Mouse (Mus musculus): ENCODE results near the gene Shisal1. TPM values are rescaled to one million over a fixed set of nuclear protein-coding genes. Genes with fewer than 3 reads are reported as not detected.

Gene Shisal1
- total RNA-seq, 2 experiments from 2014 or later: 0.43 to 0.74 TPM

Other genes with a start within 250 kb of the Shisal1 start
- gene Parvb, start 215.1 kb downstream of the Shisal1 start, total RNA-seq (2021): 10 to 100 TPM; 45.8 to 49.5 TPM
- gene Parvg, start 123.1 kb downstream of the Shisal1 start, total RNA-seq (2021): under 1 TPM; 0.74 to 0.97 TPM
- gene Rtl6, start 110.7 kb upstream of the Shisal1 start, total RNA-seq (2021): 1 to 10 TPM; 3.1 to 3.4 TPM
- gene Prr5, start 222.5 kb upstream of the Shisal1 start, total RNA-seq (2021): 1 to 10 TPM; 3.4 to 3.5 TPM